Mouse (Mus musculus) CH12F3 (cell line): ENCODE measurements around the gene Sec22a.

Experiments
- in situ Hi-C: fragments of 300-500 bp; cut with MboI; formaldehyde crosslinking; loops from 2 replicates; pipeline ENCODE4 v1.14.3; 2020; ENCODE audit warnings: low sequenced_read_pairs

The Sec22a gene

DNA sequence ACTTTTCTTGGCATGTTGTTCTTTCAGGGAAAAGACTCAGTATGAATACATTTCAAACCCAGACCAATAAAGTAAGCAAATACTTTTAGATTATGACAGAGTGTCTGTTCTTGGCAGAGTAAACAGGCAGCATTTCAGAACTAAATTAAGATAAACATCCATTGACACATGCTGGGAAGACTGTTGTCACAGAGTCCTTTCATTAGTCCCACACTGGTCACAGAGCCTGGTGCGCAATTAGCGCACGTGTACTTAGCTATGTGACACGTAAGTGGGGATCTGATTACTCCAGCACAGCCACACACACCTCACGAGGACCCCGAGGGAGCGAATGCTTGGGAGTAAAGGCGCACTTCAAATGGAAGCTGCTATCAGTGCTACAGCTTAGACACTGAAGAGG, 52.1 kb downstream of the Sec22a start:
- in situ Hi-C loops = no loop called here

DNA sequence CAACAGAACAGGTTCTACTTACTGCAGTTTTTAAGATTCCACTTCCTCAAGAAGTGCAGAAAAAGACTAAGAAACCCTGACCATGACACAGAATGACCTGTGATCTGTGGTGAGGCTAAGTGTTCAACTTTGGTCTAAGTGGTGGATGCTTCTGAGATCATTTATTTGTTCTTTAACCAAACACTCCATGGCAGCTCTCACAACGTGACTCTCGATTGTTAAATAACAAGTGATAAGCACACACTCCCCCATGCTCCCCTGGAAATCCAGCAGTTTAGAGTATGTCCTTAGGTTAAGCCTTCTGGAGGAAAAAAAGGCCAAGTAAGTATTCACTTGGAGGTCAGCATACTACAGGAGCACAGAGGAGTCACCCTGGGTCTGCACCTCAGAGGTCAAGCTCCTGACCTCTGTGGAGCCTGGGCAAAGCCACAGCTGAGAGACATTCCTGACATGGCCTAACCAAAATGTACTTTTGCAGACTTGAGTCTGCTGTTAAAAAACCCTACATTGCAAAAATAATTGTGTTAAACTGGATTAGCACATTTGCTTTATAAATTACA, 53.1 kb downstream of the Sec22a start:
- in situ Hi-C loops = no loop called here

DNA sequence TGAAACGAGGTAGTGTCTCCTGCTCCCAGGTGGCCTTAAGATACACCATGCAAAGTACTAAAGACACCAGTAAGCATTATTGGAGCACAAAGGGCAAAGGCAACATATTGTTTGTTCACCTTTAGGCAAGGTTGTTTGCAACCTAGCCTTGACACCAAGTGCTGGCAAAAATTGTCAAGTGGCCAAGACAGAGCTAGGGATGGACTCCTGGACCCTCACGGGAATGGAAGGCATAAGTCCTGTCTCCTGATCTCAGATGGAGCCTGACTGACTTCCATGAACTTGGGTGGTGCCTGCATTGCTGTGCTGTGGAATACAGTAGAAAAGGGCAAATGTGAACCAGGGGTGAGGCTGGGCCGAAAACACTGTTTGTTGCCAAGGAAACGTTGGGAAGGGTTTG, 54.1 kb downstream of the Sec22a start:
- in situ Hi-C loops = no loop called here

DNA sequence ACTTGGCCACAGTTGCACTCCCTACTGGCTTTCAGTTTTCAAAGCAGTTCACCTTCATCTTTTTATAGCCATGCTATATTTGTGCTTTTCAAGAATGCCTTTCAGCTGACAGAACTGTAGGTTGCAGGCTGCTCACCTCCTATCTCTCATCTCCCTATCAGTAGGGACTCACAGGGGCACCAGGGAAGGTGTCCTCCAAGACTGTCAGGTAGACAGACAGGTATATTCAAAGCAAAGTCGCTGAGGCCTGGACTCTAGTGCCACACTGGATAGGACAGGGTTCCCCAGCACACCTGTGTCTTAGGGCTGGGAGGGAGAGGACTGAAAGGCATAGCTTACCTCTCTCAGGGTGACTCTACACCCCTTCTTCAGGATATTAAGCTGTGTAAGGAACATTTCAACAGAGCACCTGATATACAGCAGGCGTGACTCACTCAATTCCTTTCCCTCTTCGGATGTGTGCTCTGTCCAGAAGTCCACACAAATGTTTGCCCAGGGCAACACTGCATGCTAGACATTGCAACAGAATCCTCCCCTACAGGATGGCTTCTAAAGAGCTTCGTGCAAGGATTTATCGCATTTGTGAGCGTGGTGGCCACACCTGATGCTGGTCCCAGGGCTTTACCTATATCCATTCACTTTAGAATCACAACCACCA, 55.1 kb downstream of the Sec22a start:
- in situ Hi-C loops = no loop called here

DNA sequence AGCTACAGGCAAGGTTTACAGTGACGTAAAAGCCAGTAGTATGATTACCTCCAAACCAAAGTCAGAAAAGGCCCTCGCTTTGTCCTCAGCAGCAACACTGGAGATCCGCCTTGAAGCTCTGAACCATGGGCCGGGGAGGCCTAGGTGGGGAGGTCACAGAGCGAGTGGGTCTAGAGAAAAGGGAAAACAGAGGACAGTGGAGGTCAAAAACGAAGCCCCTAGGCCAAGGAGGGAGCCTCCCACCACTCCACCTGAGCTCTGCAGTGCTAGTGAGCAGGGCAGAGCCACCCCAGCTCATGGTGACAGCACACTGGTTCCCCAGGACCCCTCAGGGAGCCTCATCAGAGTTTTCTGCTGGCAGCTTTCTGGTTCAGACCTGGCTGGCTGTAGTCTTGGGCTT, 55.7 kb downstream of the Sec22a start:
- in situ Hi-C loops = no loop called here

DNA sequence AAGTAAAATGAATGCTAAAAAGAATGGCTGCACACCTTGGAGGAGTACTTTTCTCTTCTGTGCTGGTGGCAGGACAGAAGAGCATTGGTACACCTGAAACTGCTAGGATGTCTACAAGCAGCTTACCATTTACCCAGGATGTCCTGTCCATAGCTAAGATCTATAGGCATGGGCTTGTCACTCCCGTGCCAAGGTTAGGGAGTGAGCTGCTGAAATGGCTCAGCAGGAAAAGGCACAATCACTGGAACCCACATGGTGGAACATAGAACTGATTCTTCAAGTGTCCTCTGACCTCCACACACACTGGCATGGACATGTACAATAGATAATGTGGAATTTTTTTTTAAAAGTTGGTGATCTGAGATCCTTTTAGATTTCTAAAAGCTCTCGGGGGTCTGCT, 56.4 kb downstream of the Sec22a start:
- in situ Hi-C loops = no loop called here

DNA sequence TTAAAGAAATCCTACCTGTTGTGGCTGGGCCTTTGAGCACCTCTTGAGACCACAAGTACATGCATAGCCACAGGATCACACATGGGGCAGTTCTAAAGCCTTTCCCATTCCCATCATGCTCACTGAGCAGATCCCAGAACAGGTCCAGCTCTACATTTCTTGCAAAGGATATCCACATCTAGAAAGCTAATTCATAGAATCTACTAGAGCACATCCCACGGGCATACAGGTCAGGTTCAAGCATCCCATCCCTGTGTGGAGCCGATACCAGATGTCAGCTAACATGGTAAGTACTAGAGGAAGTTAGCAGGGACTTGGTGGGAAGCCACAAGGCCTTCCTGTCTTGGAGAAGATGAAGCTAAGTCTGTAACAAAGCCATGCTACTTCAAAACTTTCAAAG, 57.1 kb downstream of the Sec22a start:
- in situ Hi-C loops = no loop called here

DNA sequence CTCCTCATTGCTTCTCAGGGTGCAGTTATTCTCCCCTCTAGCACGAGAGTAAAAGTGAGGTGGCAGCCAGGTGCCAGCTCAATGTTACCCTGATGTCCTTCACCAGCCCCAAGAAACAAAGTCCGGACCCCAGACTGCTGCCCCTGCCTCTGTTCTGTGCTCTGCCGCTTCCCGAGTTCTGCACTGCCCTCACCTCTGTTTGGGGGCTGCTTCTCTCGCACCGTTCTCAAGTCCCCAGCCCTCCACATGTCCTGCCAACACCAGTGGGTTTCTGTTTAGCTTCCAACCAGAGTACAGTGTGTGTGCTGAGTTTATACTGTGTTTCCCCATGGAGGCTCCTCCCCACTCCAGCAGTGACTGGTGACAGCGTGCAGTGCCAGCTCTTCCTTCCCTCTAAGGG, 58.5 kb downstream of the Sec22a start:
- in situ Hi-C loops = no loop called here

DNA sequence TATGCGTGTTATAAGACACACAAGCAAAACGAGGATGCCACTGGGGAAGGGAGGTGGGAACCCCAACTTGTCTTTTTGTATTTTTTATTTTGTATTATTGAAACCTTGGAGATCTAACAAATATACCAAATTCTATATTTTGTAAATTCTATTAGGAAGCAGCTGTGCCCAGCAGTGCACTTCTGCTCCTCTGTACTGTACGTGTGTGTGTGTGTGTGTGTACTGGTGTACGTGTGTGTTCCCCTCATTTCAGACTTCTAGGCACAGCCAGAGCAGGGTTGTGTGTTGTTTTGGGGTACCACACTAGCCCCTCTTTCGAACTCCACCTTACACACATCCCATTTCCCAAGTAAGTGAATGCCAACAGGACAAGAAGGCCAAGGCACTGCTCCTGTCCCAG, 59.3 kb downstream of the Sec22a start:
- in situ Hi-C loops = no loop called here

DNA sequence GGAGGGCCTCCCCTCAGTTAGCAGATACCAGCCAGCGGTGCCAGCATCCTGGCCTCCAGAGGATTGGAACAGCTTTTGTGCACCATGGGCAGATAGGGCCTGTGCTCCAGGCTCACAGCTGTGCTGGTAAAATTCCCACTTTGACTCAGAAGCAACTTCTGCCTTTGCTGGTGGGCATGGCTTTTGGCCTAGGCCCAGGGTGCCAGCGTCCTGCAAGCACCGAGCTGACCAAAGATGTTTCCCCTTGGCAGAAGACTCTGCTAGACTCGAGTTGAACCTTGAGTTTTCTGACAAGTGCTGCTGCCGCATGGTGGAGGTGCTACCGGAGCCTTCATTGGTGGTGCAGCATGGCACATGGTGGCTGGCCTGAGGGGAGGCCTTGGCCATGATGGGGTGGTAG, 60.0 kb downstream of the Sec22a start:
- in situ Hi-C loops = no loop called here

DNA sequence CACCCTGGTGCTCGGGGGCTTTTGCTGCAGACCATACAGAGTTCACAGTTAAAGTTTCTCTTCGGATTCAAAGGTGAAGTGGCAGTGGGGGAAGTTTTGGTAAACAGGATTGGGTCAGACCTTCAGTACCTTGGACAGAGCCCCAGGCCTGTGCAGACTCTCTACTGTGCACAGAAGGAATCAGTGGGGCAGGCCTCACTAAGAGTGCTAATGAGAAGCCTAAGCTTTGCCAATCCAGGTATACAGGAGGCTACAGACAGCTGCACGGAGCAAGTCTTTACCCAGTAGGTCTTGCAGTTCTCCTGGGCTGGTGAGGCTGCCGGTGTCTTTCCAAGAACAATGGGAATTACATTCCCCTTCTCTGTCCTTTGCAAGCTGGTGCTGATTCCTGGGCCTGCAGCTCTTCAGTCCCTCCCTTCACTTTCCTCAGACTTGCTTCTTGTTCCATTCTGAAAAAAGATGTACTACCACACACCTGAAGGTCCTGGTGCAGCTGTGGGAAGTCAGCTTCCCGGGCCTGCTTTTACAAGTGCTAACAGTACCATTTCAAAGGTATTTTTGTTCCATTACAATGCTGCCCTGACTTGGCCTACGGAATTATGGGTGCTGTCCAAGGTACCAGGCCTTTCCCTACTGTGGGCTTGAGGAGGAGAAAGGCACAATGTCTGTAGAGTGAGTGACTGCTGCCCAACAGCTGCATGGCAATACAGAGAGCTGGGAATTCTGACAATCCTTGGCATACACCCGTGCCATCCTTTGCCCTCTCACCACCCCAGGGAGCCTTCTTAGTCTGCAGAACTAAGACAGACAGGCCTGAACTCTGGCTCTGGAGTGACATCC, 61.1 kb downstream of the Sec22a start:
- in situ Hi-C loops = no loop called here

DNA sequence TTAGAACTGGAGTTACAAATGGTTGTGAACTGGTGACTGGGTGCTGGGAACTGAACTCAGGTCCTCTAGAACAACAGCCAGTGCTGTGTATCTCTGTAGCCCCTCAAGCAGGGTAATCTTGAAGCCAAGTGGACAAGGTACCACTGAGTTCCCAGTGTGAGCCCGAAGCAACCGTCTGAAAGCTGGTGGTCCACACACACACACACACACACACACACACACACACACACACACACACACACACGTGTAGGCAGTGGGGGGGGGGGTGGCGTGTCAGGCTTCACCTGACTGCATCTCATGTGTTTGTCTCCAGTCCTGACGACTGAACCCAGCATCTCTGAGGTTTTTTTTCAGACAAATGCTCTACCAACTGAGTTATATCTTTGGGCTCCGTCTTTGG, 63.6 kb downstream of the Sec22a start:
- in situ Hi-C loops = no loop called here

DNA sequence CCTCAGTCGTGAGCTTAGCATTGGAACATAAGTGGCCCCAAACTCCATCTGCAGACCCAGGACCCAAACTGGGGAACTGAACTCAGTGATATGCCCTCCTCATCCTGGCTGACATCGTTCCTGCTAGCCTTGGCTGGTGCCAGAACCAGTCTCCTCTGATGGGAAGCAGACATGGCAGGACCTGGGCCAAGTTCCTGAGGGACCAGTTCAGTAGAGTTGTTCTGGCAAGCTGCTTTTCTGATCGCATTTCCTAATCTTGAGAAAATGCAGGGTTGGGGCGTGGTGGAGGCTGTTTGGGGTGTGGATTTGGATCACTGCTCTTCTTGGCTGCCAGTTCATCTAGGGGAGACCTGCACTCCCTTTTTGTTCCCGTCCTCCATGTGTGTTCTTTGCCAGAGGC, 65.9 kb downstream of the Sec22a start:
- in situ Hi-C loops = no loop called here

DNA sequence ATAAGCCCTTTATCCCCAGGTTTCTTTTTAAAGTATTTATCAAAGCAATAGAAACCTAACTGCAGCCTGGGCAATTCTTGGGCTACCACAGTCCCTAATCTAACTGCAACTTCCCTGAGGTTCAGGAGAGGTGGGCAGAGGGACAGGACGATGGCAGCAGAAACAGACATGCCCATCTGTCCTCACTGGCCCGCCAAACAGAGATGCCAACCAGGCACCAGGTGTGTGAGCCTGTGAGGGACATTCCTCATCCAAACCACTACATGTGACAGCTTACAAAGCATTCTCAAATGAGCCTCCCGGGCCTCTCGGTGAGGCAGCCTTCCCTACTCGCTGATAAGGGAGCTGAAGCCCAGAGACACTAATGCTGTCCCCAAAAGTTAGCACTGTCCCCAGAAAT, 76.5 kb downstream of the Sec22a start:
- in situ Hi-C loops = no loop called here

DNA sequence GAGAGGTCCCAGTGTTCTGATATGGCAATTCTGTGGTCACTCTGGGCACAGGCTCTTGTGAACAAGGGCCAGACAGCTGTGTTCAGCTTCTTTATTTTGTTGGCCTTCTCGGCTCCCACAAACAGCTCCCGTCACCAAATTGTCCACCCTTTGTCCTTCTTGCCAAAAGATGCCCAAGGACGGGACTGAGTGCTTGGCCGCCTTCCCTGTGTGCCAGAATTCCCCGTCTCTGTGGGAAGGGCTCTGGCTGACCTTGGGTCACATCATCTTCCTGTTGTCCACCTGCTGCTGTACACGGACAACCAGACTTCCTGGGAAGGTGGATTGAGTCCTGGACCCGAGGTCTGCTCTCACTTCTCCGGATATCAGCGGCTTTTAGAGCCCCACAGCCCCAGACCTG, 77.9 kb downstream of the Sec22a start:
- in situ Hi-C loops = no loop called here

DNA sequence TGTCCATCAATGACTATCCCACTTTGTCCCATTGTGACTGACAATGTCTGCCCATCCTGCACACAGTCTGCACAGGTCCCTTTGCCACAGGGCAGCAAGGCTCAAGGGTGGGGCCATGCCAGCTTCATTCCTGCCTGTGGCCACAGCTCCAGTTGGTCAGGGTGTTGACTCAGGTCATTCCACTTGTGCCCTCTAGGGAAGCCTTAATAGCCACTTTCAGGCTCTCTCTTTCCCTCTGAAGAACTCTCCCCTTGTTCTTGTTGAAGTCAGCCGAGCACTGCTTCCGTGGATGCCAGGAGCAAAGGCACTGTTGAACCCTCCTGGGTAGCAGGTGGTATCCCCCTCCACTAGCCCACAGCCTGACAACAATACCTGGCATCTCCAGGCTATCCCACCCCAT, 81.3 kb downstream of the Sec22a start:
- in situ Hi-C loops = no loop called here

DNA sequence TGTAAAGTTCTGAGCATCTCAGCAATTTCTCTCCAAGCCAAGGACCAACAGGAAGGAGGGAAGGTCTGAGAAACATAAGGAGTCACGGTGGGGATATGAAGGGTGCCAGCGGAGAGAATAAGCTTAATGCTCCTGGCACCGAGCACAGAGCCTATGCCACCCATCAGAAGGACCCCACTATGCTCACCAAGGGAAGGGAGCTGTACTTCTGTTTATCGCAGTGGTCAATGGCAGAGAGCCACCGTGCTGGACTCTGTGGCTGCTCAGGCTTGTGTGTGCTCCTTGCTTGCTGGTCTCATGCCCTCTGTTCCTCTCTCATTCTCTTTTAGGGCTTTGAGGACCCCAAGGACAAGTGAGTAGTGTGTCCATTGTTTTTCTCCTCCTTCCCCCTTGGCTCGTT, 85.6 kb downstream of the Sec22a start:
- in situ Hi-C loops = no loop called here

DNA sequence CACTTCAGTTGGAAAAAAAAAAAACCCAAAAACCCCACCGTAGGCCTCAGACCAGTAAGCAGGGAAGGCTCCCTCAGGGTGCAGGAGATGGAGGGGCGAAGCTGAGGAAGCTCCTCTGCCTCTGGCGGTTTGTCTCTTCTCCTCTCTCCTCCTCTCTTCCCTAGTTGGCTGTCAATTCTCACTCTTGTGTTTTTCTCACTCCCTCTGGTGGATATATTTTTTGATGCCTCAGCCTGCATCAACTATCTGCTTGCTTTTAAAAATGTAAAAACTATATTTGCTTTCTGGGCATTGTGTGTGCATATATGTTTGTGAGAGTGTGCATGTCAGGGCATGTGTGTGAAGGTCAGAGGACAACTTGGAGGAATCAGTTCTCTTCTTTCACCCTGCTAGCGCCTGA, 91.3 kb downstream of the Sec22a start:
- in situ Hi-C loops = no loop called here

DNA sequence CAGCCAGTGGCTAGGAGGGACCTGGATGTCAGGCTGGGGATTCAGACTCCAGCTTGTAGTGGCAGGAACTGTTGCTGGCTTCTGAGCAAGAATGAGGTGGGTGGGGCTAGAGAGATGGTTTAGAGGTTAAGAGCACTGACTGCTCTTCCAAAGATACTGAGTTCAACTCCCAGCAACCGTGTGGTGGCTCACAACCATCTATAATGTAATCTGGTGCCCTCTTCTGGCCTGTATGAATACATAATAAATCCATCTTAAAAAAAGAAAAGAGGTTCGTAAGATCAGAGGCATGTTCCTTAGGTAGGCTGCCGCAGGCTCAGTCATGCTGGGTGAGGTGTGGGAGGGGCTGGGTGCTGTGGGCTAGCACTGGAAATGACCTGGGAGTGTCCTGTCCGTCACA, 92.1 kb downstream of the Sec22a start:
- in situ Hi-C loops = no loop called here

DNA sequence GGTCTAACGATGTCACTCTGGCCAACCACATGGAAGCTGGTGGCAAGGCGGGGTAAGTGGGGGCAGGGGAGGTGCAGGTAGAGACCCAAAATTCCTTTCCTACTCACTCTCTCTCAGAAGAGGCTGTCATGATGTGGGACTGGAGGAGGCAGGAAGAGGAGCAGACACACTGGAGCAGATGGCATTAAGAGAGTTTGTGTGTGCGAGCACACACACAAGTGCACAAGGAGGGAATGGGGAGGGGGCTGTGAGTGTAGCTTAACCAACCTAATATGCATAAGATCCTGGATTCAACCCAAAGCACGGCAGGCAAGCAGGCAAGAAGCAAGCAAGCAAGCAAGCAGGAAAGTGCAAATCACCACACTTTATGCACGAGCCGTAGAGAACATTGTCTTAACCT, 92.8 kb downstream of the Sec22a start:
- in situ Hi-C loops = no loop called here

DNA sequence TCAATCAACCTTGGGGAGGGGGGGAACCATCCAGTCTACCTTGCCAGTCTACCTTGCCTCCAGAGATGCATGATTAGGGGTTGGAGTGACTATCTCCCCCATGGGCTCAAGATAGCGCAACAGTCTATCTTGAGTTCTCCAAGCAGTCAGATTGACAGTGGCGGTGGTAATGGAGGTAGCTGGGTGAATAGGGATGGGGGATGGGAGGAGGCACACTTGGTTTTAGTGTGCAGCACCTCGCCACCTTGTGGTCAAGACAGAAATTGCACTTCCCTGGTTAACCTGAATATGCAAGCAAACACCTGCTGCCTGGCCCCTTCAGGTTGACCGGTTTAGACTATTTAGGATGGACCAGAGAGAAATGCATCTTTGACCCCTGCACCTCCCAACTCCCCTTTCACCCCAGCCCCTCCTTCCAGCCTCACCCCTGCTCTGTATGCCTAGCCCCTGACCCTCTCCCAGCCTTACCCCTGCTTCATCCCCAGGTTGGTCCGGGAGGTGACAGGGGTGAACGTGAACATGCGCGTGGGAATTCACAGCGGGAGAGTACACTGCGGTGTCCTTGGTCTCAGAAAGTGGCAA, 93.3 kb downstream of the Sec22a start:
- in situ Hi-C loops = no loop called here
